Mouse (Mus musculus) liver, embryonic 13.5 days (tissue): Measurements from ENCODE around the gene Gm1673. TPM values are rescaled to one million over a fixed set of nuclear protein-coding genes. Genes with fewer than 3 reads are reported as not detected.

Experiments used
- ATAC-seq: fragments of 200-750 bp; cut with Nextera tagmentation; 2 replicates; pipeline ENCODE4 v1.8.0; 2017; ENCODE audit warnings: low read depth, mild to moderate bottlenecking, moderate number of reproducible peaks, moderate library complexity
- DNase-seq: peaks from one replicate; pipeline ENCODE4 v3.0.0; 2022
- H3K27ac ChIP-seq: fragments of 300-500 bp; sonication (generic); 2 replicates; pipeline ENCODE4 v1.5.1; 2015; ENCODE audit warnings: moderate library complexity, mild to moderate bottlenecking, inconsistent platforms
- H3K27me3 ChIP-seq: fragments of 300-500 bp; sonication (generic); 2 replicates; pipeline ENCODE4 v1.6.1; 2015; ENCODE audit warnings: mild to moderate bottlenecking, inconsistent platforms
- H3K36me3 ChIP-seq: fragments of 300-500 bp; sonication (generic); 2 replicates; pipeline ENCODE4 v1.6.1; 2015; ENCODE audit warnings: mild to moderate bottlenecking, inconsistent platforms
- H3K4me1 ChIP-seq: fragments of 300-500 bp; sonication (generic); replicated peaks from 2 replicates; pipeline ENCODE4 v1.6.1; 2015; ENCODE audit warnings: inconsistent platforms
- H3K4me2 ChIP-seq: fragments of 300-500 bp; sonication (generic); 2 replicates; pipeline ENCODE4 v1.6.1; 2015; ENCODE audit warnings: inconsistent platforms, mild to moderate bottlenecking, moderate library complexity
- H3K4me3 ChIP-seq: fragments of 300-500 bp; sonication (generic); replicated peaks from 2 replicates; pipeline ENCODE4 v1.5.1; 2015; ENCODE audit warnings: mild to moderate bottlenecking, inconsistent platforms
- H3K9ac ChIP-seq: fragments of 300-500 bp; sonication (generic); 2 replicates; pipeline ENCODE4 v1.6.1; 2015; ENCODE audit warnings: mild to moderate bottlenecking, inconsistent platforms
- H3K9me3 ChIP-seq: fragments of 300-500 bp; sonication (generic); replicated peaks from 2 replicates; pipeline ENCODE4 v1.6.1; 2016; ENCODE audit warnings: inconsistent platforms
- WGBS: fragments of 180-500 bp; shearing (Covaris S2); methylation state at CpG from one replicate; pipeline ENCODE4 v1.1.7; 2015; ENCODE audit not compliant: insufficient replicate concordance; 5-methylcytosine and 5-hydroxymethylcytosine counted together
- polyA plus RNA-seq: library from polyadenylated mRNA; unstranded; fragments of >200 nt; fragmentation: Nextera tagmentation; extraction: Ambion mirVana; gene quantifications from 2 replicates; pipeline ENCODE4 v1.2.1, GENCODE M21; 2015

Gm1673 gene
- polyA plus RNA-seq, 1 experiment from 2014 or later = 7.0 TPM

DNA sequence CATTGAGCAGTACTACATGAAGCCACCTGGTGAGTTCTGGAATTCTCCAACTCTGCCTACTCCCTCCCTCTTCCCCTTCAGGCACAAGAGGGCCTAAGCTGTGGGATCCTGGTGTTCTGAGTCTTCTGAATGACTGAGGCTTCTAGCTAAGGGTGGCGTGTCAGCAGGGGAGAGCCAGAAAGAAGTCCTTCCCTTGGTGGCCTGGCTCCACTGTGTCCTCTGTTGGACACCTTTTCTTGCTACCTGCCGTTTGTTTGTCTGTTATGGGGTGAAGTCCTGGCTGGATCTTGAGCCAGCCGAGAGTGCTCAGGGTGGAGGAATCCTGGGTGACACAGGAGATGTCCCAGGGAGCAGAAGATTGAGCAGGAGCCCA, 15.3 kb downstream of the Gm1673 start:
- DNase-seq (no peak), ATAC-seq (no peak)
- H3K4me2 ChIP-seq = no peak overlapping the region
- WGBS = 59% methylated on average over 3 of the region's 3 CpGs
- no peak overlapping the region for H3K9ac ChIP-seq
- H3K9me3 ChIP-seq = no peaks in the 10 kb centered on the region
- H3K27me3 ChIP-seq = peaks cover 67% of the 10 kb centered on the region
- H3K4me3 ChIP-seq = no peak overlapping the region
- H3K4me1 ChIP-seq = peaks cover 11% of the 10 kb centered on the region
- no peak overlapping the region for H3K27ac ChIP-seq
- H3K36me3 ChIP-seq = no peaks in the 10 kb centered on the region

GRCm38 (mm10) chr5:33999466-34000090, 16.3 kb downstream of the Gm1673 start:
- Histone ChIP-seq H3K4me1 (peaks cover 11% of the 10 kb centered on the region), H3K27ac (no peak overlapping the region), H3K36me3 (no peaks in the 10 kb centered on the region), H3K9me3 (no peaks in the 10 kb centered on the region), H3K4me2 (no peak overlapping the region), H3K9ac (no peak overlapping the region), H3K4me3 (no peak overlapping the region), H3K27me3 (peaks cover 59% of the 10 kb centered on the region)
- WGBS = 60% methylated on average over 6 of the region's 6 CpGs
- no peak for DNase-seq
- ATAC-seq = no peak

- no peak overlapping the region for H3K4me2 ChIP-seq
- H3K27me3 ChIP-seq = peaks cover 47% of the 10 kb centered on the region
- H3K27ac ChIP-seq = no peak overlapping the region
- no peaks in the 10 kb centered on the region for H3K9me3 ChIP-seq
- no peak overlapping the region for H3K9ac ChIP-seq
- no peaks in the 10 kb centered on the region for H3K36me3 ChIP-seq
- peaks cover 8% of the 10 kb centered on the region for H3K4me1 ChIP-seq
- 87% methylated on average over 25 of the region's 25 CpGs for WGBS
- no peak for DNase-seq
- no peak for ATAC-seq
- no peak overlapping the region for H3K4me3 ChIP-seq
These were observed 17.6 kb downstream of the Gm1673 start for GRCm38 (mm10) chr5:34000809-34001208.

DNA sequence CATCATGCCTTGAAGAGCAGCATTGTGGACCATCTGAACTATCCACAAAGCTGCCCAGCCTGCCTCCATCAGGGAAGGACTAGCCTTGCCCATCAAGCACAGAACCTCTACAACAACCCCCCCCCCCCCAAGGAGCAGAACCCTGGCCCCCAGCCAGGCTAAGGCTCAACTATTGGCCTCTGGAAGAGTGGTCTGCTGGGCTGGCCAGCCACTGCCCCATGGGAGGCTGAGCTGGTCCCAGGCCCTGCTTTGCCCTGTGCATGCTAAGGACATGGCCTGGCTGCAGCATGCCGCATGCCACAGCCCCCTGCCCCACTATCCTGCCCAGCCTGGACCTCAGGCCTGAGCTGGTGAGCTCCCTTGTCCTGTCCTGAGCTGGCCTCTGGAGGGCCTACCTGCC, 18.2 kb downstream of the Gm1673 start:
- 92% methylated on average over 1 of the region's 1 CpGs for WGBS
- Histone ChIP-seq H3K36me3 (no peaks in the 10 kb centered on the region), H3K9me3 (no peaks in the 10 kb centered on the region), H3K9ac (no peak overlapping the region), H3K4me3 (no peak overlapping the region), H3K4me1 (peaks cover 6% of the 10 kb centered on the region), H3K27ac (no peak overlapping the region), H3K27me3 (peaks cover 41% of the 10 kb centered on the region), H3K4me2 (no peak overlapping the region)
- no peak for DNase-seq
- ATAC-seq = no peak

DNA sequence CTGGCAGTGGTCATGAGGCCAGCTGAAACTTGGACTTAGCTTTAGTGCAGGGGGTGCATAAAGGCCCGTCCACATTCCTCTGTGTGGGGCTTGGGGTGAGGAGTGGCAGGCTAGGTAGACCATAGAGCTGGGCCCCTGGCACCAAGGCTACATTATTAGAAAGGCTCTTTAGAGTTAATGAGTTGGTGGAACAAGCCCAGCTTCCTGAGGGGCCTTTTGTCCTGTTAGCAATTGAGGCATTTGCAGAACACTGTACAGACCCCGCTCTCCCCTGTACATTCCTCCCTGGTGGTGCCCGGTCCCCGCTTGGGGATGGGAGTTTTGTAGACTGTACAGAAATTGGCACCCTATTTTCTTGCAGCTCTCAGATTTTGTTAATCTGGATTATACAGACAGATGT, 19.4 kb downstream of the Gm1673 start:
- no peak overlapping the region for H3K4me2 ChIP-seq
- DNase-seq (no peak), ATAC-seq (no peak)
- no peak overlapping the region for H3K4me3 ChIP-seq
- H3K9ac ChIP-seq = no peak overlapping the region
- H3K27me3 ChIP-seq = peaks cover 29% of the 10 kb centered on the region
- no peak overlapping the region for H3K27ac ChIP-seq
- 75% methylated on average over 4 of the region's 4 CpGs for WGBS
- no peaks in the 10 kb centered on the region for H3K9me3 ChIP-seq
- H3K4me1 ChIP-seq = no peaks in the 10 kb centered on the region
- H3K36me3 ChIP-seq = no peaks in the 10 kb centered on the region

- H3K9me3 ChIP-seq = no peaks in the 10 kb centered on the region
- H3K36me3 ChIP-seq = no peaks in the 10 kb centered on the region
- H3K4me2 ChIP-seq = no peak overlapping the region
- H3K9ac ChIP-seq = no peak overlapping the region
- peaks cover 9% of the 10 kb centered on the region for H3K27me3 ChIP-seq
- H3K4me1 ChIP-seq = no peaks in the 10 kb centered on the region
- H3K4me3 ChIP-seq = no peak overlapping the region
- no peak overlapping the region for H3K27ac ChIP-seq
- ATAC-seq = no peak
- WGBS = 58% methylated on average over 5 of the region's 5 CpGs
- DNase-seq = no peak
These were observed 21.4 kb downstream of the Gm1673 start for GRCm38 (mm10) chr5:34004618-34005017.

GRCm38 (mm10) chr5:34006832-34007231, 23.6 kb downstream of the Gm1673 start:
- Histone ChIP-seq H3K27ac (no peak overlapping the region), H3K36me3 (no peaks in the 10 kb centered on the region), H3K4me3 (no peak overlapping the region), H3K9me3 (no peaks in the 10 kb centered on the region), H3K4me2 (no peak overlapping the region), H3K4me1 (no peaks in the 10 kb centered on the region), H3K9ac (no peak overlapping the region), H3K27me3 (no peaks in the 10 kb centered on the region)
- ATAC-seq (no peak), DNase-seq (no peak)
- WGBS = 65% methylated on average over 4 of the region's 4 CpGs

DNA sequence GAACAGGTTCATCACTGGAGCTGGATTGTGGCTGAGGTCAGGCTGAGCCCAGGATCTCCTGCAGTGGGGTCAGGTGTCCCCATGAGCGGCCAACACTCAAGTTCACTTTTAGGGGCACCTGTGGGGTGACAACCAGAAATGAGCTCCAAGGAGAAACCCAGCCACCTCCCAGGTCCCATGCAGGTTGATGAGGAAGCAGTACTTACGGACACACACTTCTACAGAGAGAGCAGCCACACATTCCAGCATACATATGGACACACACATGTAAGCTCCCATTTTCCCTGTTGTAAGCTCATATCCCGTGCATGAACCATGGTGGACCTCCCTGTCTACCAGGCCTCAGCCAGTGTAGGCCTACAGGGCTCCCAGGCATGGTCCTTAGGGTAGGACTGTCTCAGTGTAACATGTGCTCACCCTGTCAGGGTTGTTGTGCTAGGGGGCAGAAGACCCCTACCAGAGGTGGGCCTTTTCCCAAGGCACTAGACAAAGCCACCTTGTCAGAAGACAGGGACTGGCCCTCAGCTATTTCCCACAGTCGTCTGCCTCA, 24.2 kb downstream of the Gm1673 start:
- ATAC-seq = no peak
- 59% methylated on average over 4 of the region's 4 CpGs for WGBS
- Histone ChIP-seq H3K4me3 (no peak overlapping the region), H3K27me3 (no peaks in the 10 kb centered on the region), H3K4me2 (no peak overlapping the region), H3K9me3 (no peaks in the 10 kb centered on the region), H3K27ac (no peak overlapping the region), H3K9ac (no peak overlapping the region), H3K36me3 (no peaks in the 10 kb centered on the region), H3K4me1 (no peaks in the 10 kb centered on the region)
- no peak for DNase-seq

GRCm38 (mm10) chr5:34014652-34015051, 31.4 kb downstream of the Gm1673 start:
- Histone ChIP-seq H3K27ac (no peak overlapping the region), H3K9me3 (no peaks in the 10 kb centered on the region), H3K36me3 (no peaks in the 10 kb centered on the region), H3K4me3 (no peak overlapping the region), H3K4me1 (no peaks in the 10 kb centered on the region), H3K9ac (no peak overlapping the region), H3K27me3 (0 out of 2 replicates have a peak, but pooled peaks cover 2% of the 10 kb centered on the region), H3K4me2 (no peak overlapping the region)
- no peak for DNase-seq
- no peak for ATAC-seq
- WGBS = 28% methylated on average over 1 of the region's 1 CpGs

DNA sequence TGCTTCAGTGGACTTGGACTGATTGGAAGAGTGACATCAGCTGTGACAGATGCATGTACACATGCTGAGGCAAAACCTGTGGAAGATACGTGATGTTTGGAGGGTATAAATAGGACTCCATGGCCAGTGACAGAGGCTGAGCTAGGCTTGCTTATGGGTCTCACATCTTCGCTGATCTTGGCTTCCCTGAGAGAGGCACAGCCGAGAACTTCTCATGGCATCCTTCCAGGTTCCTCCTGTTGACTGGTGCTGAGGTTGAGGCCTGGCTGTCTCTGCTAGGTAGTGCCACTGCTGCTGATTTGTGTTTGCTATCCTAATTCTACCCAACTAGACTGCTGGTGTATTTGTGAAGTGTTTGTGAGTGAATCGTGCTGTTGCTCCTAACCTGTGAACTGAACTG, 35.7 kb downstream of the Gm1673 start:
- ATAC-seq (no peak), DNase-seq (no peak)
- H3K36me3 ChIP-seq = no peaks in the 10 kb centered on the region
- no peak overlapping the region for H3K4me3 ChIP-seq
- WGBS = 51% methylated on average over 4 of the region's 4 CpGs
- no peaks in the 10 kb centered on the region for H3K4me1 ChIP-seq
- H3K9me3 ChIP-seq = no peaks in the 10 kb centered on the region
- H3K4me2 ChIP-seq = no peak overlapping the region
- no peak overlapping the region for H3K27ac ChIP-seq
- H3K27me3 ChIP-seq = no peaks in the 10 kb centered on the region
- no peak overlapping the region for H3K9ac ChIP-seq

DNA sequence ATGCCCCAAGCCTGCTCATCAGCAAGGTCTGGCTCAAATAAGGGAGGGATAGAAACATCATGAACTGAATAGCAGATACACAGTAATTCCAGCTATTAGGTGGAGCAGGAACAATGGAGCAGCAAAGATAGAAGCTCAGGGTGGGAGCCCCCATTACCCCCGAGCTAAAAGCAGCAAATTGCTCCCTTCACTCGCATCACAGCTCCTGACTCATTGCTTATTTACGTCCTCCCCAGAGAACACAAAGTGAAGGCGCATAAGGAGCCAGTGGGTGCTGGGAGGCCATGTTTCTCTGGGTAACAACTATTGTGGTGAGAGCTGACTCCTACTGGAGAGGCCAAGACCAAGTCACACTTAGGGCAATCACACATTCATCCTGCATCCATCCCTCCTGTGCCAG, 46.9 kb downstream of the Gm1673 start:
- 55% methylated on average over 4 of the region's 4 CpGs for WGBS
- DNase-seq (no peak), ATAC-seq (no peak)
- no peaks in the 10 kb centered on the region for H3K4me1 ChIP-seq
- no peak overlapping the region for H3K4me2 ChIP-seq
- no peak overlapping the region for H3K4me3 ChIP-seq
- H3K27ac ChIP-seq = no peak overlapping the region
- no peaks in the 10 kb centered on the region for H3K27me3 ChIP-seq
- no peaks in the 10 kb centered on the region for H3K36me3 ChIP-seq
- H3K9me3 ChIP-seq = no peaks in the 10 kb centered on the region
- no peak overlapping the region for H3K9ac ChIP-seq

- Histone ChIP-seq H3K36me3 (no peaks in the 10 kb centered on the region), H3K9me3 (no peaks in the 10 kb centered on the region), H3K27me3 (no peaks in the 10 kb centered on the region), H3K4me3 (no peak overlapping the region), H3K4me1 (no peaks in the 10 kb centered on the region), H3K4me2 (no peak overlapping the region), H3K27ac (no peak overlapping the region), H3K9ac (no peak overlapping the region)
- no peak for DNase-seq
- WGBS = 27% methylated on average over 6 of the region's 6 CpGs
- no peak for ATAC-seq
These were observed 47.8 kb downstream of the Gm1673 start for GRCm38 (mm10) chr5:34031022-34031421.
